Mouse (Mus musculus): ENCODE results near the gene Coq8b. TPM values are rescaled to one million over a fixed set of nuclear protein-coding genes. Genes with fewer than 3 reads are reported as not detected.

The Coq8b gene
- total RNA-seq, 2 experiments from 2014 or later, result 9.5 to 15.9 TPM

GRCm38 (mm10) chr7:27302172-27302571 is 69.3 kb downstream of the Coq8b start:
- ATAC-seq (replicated peaks; ENCODE audit: poor library complexity, severe bottlenecking), result peak; percentile 85

- ATAC-seq (replicated peaks; ENCODE audit: poor library complexity, severe bottlenecking), result no peak
Measured at GRCm38 (mm10) chr7:27305091-27305730, 72.4 kb downstream of the Coq8b start.

GRCm38 (mm10) chr7:27306161-27307160 is 73.6 kb downstream of the Coq8b start:
- ATAC-seq (replicated peaks; ENCODE audit: poor library complexity, severe bottlenecking), result no peak; the same call in 1 of the 2 replicates

GRCm38 (mm10) chr7:27307551-27307950 is 74.7 kb downstream of the Coq8b start:
- no peak for ATAC-seq (replicated peaks; ENCODE audit: poor library complexity, severe bottlenecking)

Other genes with a start within 250 kb of the Coq8b start
- not detected in 2 replicates for gene Cyp2a12, start 203.9 kb upstream of the Coq8b start, total RNA-seq (2014; fragmentation: Nextera tagmentation)
- not detected in 2 replicates for gene Cyp2a12, start 203.9 kb upstream of the Coq8b start, total RNA-seq (2017)
- not detected in 2 replicates for gene Cyp2f2, start 113.1 kb upstream of the Coq8b start, total RNA-seq (2014; fragmentation: Nextera tagmentation)
- not detected in 2 replicates for gene Cyp2f2, start 113.1 kb upstream of the Coq8b start, total RNA-seq (2017)
- gene Cyp2t4, start 79.3 kb upstream of the Coq8b start, total RNA-seq (2014; fragmentation: Nextera tagmentation), result not detected in 2 replicates
- gene Cyp2t4, start 79.3 kb upstream of the Coq8b start, total RNA-seq (2017), result not detected in 2 replicates
- 16.1 and 26.2 TPM in 2 replicates for gene Egln2, start 66.2 kb upstream of the Coq8b start, total RNA-seq (2014; fragmentation: Nextera tagmentation)
- 18.7 and 27.8 TPM in 2 replicates for gene Egln2, start 66.2 kb upstream of the Coq8b start, total RNA-seq (2017)
- 44.6 and 67.2 TPM in 2 replicates for gene Rab4b, start 54.1 kb upstream of the Coq8b start, total RNA-seq (2014; fragmentation: Nextera tagmentation)
- 18.0 and 19.8 TPM in 2 replicates for gene Rab4b, start 54.1 kb upstream of the Coq8b start, total RNA-seq (2017)
- gene Gm21983, start 51.9 kb upstream of the Coq8b start, total RNA-seq (2014; fragmentation: Nextera tagmentation), result not detected in 2 replicates
- gene Gm21983, start 51.9 kb upstream of the Coq8b start, total RNA-seq (2017), result not detected in 2 replicates
- gene Mia, start 51.9 kb upstream of the Coq8b start, total RNA-seq (2014; fragmentation: Nextera tagmentation), result 3.5 TPM in 1 of 2 replicates, not detected in the other
- not detected in 2 replicates for gene Mia, start 51.9 kb upstream of the Coq8b start, total RNA-seq (2017)
- gene BC024978, start 37.2 kb upstream of the Coq8b start, total RNA-seq (2014; fragmentation: Nextera tagmentation), result 6.7 and 7.7 TPM in 2 replicates
- 2.2 and 2.6 TPM in 2 replicates for gene BC024978, start 37.2 kb upstream of the Coq8b start, total RNA-seq (2017)
- gene Snrpa, start 36.8 kb upstream of the Coq8b start, total RNA-seq (2014; fragmentation: Nextera tagmentation), result 213 and 258 TPM in 2 replicates
- gene Snrpa, start 36.8 kb upstream of the Coq8b start, total RNA-seq (2017), result 92.5 and 99.7 TPM in 2 replicates
- 2.1 and 7.7 TPM in 2 replicates for gene Itpkc, start 4.4 kb upstream of the Coq8b start, total RNA-seq (2014; fragmentation: Nextera tagmentation)
- 1.8 and 2.2 TPM in 2 replicates for gene Itpkc, start 4.4 kb upstream of the Coq8b start, total RNA-seq (2017)
- 1.2 and 1.3 TPM in 2 replicates for gene Numbl, start 25.4 kb downstream of the Coq8b start, total RNA-seq (2014; fragmentation: Nextera tagmentation)
- gene Numbl, start 25.4 kb downstream of the Coq8b start, total RNA-seq (2017), result 0.69 and 1.1 TPM in 2 replicates
- not detected in 2 replicates for gene Ltbp4, start 104.7 kb downstream of the Coq8b start, total RNA-seq (2014; fragmentation: Nextera tagmentation)
- gene Ltbp4, start 104.7 kb downstream of the Coq8b start, total RNA-seq (2017), result not detected in 2 replicates
- gene Shkbp1, start 123.0 kb downstream of the Coq8b start, total RNA-seq (2014; fragmentation: Nextera tagmentation), result 23.6 and 31.1 TPM in 2 replicates
- gene Shkbp1, start 123.0 kb downstream of the Coq8b start, total RNA-seq (2017), result 13.9 and 18.8 TPM in 2 replicates
- gene Gm20479, start 124.4 kb downstream of the Coq8b start, total RNA-seq (2014; fragmentation: Nextera tagmentation), result not detected in 2 replicates
- 1.5 TPM in 1 of 2 replicates, not detected in the other for gene Gm20479, start 124.4 kb downstream of the Coq8b start, total RNA-seq (2017)
- gene Sptbn4, start 214.7 kb downstream of the Coq8b start, total RNA-seq (2014; fragmentation: Nextera tagmentation), result 0.19 TPM in 1 of 2 replicates, not detected in the other
- 0.09 TPM in 1 of 2 replicates, not detected in the other for gene Sptbn4, start 214.7 kb downstream of the Coq8b start, total RNA-seq (2017)
- gene Blvrb, start 215.0 kb downstream of the Coq8b start, total RNA-seq (2014; fragmentation: Nextera tagmentation), result 10.4 and 12.2 TPM in 2 replicates
- 6.2 and 8.6 TPM in 2 replicates for gene Blvrb, start 215.0 kb downstream of the Coq8b start, total RNA-seq (2017)
- 4.6 and 5.3 TPM in 2 replicates for gene Sertad3, start 240.7 kb downstream of the Coq8b start, total RNA-seq (2014; fragmentation: Nextera tagmentation)
- gene Sertad3, start 240.7 kb downstream of the Coq8b start, total RNA-seq (2017), result 5.1 and 7.9 TPM in 2 replicates